Mouse (Mus musculus): ENCODE results near the gene Aass. TPM values are rescaled to one million over a fixed set of nuclear protein-coding genes. Genes with fewer than 3 reads are reported as not detected.
"Not testable (repeated sequence)": the region's sequence is repeated elsewhere in the genome, so short reads cannot be mapped to it uniquely, and the experiment has no call there.

The Aass gene
- polyA plus RNA-seq (2011; ENCODE audit: insufficient read length, low read depth, missing spikeins): 1.4 and 4.3 TPM in 2 replicates

DNA sequence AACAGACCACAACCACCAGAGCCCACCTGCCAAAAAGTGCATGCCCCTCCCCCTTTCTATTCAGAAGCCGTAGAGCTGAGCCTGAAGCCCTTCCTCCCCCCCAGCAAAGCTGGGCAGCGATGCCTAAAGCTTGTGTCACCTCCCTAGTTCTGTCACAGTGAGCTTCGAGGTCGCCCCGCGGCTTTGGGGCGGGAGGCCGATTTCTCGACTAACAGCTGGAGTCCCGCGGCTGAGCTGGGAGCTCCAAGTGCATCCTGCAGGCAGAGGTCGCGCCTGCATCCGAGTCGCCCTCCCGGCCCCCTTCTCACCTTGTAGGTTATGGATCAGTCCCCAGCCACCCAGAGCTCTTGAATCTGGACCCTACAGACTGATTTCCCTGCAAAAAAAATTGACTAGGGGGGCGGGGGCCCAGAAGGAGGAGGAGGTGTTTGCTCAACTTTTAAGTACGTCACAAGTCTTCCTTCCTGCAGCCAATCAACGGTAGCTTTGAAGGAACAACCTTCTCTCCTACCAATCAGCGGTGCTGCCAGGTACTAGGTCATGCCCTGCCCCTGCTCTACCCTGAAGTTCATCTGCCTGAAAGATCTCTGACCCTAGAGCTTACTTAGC, at the start of gene Aass:
TSS of gene Aass (minus strand) at position 414 of the 609 bp plus-strand sequence.
- TF ChIP-seq POLR2A (IDR thresholded peaks at IDR 0.05; ENCODE audit: low read depth, low read length): no peak
- no peak for TF ChIP-seq CTCF (IDR thresholded peaks at IDR 0.05; ENCODE audit: borderline replicate concordance, insufficient read depth, low read length)
- peaks cover 3% of the 10 kb centered on the region; the same call in 1 of the 2 replicates for H3K4me1 ChIP-seq (ENCODE audit: control insufficient read depth, insufficient read depth, low read length)
- no peak within 1 kb of the TSS for H3K27ac ChIP-seq (ENCODE audit: insufficient read depth, low read length)
- peak within 1 kb of the TSS; percentile 30 for H3K4me3 ChIP-seq (ENCODE audit: insufficient read depth, low read length)

- Histone ChIP-seq H3K27ac (ENCODE audit: insufficient read depth, low read length) (no peak overlapping the region), H3K4me1 (ENCODE audit: control insufficient read depth, insufficient read depth, low read length) (no peaks in the 10 kb centered on the region), H3K4me3 (ENCODE audit: insufficient read depth, low read length) (no peak overlapping the region)
- no peak for TF ChIP-seq CTCF (IDR thresholded peaks at IDR 0.05; ENCODE audit: borderline replicate concordance, insufficient read depth, low read length)
- TF ChIP-seq POLR2A (IDR thresholded peaks at IDR 0.05; ENCODE audit: low read depth, low read length): no peak
Observed at GRCm38 (mm10) chr6:23180096-23180495, 47.3 kb upstream of the Aass start.

- H3K4me3 ChIP-seq (ENCODE audit: insufficient read depth, low read length); H3K4me1 ChIP-seq (ENCODE audit: control insufficient read depth, insufficient read depth, low read length); H3K27ac ChIP-seq (ENCODE audit: insufficient read depth, low read length): not testable (repeated sequence)
Observed at GRCm38 (mm10) chr6:23163824-23164223, 31.0 kb upstream of the Aass start.

DNA sequence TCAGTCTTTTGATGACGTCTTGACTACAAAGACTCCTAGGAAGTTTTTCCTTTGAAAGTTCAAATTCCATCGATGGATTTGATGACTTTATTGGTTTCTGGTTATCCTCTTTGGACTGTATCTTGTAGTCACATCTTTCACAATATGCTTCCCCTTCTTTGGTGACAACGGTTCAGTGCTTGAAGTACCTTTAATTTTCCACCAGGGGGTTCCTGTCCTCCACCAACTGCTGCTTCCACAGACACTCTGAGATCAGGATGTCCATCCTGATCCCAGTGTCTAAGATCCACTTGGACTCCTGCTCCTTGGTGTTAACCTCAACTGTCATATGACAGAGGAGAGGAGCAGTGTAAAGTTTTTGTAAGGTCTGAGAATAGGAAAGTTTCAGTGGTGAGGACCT, 23.6 kb upstream of the Aass start:
- not testable (repeated sequence) for H3K4me3 ChIP-seq (ENCODE audit: insufficient read depth, low read length); H3K4me1 ChIP-seq (ENCODE audit: control insufficient read depth, insufficient read depth, low read length); H3K27ac ChIP-seq (ENCODE audit: insufficient read depth, low read length)

DNA sequence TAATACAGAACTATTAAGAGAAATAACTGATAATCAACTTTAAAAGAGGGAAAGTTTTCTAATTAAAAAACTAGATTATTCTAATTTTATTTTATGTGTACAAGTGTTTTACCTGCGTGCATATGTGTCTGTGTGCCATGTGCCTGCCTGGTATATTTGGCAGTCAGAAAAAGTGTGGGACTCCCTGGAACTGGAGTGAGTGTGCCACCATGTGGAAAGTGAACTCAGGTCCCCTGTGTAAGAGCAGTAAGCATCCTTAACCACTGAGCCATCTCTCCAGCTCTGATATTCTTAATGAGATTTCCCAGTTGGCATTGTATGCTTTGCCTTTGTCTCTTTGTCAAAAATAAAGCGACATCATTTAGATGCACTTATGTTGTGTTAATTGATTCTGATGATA, 20.3 kb upstream of the Aass start:
- TF ChIP-seq POLR2A (IDR thresholded peaks at IDR 0.05; ENCODE audit: low read depth, low read length): no peak
- TF ChIP-seq CTCF (IDR thresholded peaks at IDR 0.05; ENCODE audit: borderline replicate concordance, insufficient read depth, low read length): no peak
- no peak overlapping the region for H3K4me3 ChIP-seq (ENCODE audit: insufficient read depth, low read length)
- no peaks in the 10 kb centered on the region for H3K4me1 ChIP-seq (ENCODE audit: control insufficient read depth, insufficient read depth, low read length)
- no peak overlapping the region for H3K27ac ChIP-seq (ENCODE audit: insufficient read depth, low read length)

- TF ChIP-seq CTCF (IDR thresholded peaks at IDR 0.05; ENCODE audit: borderline replicate concordance, insufficient read depth, low read length): no peak
- no peak for TF ChIP-seq POLR2A (IDR thresholded peaks at IDR 0.05; ENCODE audit: low read depth, low read length)
- Histone ChIP-seq H3K4me3 (ENCODE audit: insufficient read depth, low read length) (no peak overlapping the region), H3K27ac (ENCODE audit: insufficient read depth, low read length) (no peak overlapping the region), H3K4me1 (ENCODE audit: control insufficient read depth, insufficient read depth, low read length) (no peaks in the 10 kb centered on the region)
Observed at GRCm38 (mm10) chr6:23147221-23147620, 14.4 kb upstream of the Aass start.

GRCm38 (mm10) chr6:23143980-23144379, 11.2 kb upstream of the Aass start:
- no peak overlapping the region for H3K27ac ChIP-seq (ENCODE audit: insufficient read depth, low read length)
- H3K4me3 ChIP-seq (ENCODE audit: insufficient read depth, low read length): no peak overlapping the region
- TF ChIP-seq CTCF (IDR thresholded peaks at IDR 0.05; ENCODE audit: borderline replicate concordance, insufficient read depth, low read length) (no peak), POLR2A (IDR thresholded peaks at IDR 0.05; ENCODE audit: low read depth, low read length) (no peak)
- no peaks in the 10 kb centered on the region for H3K4me1 ChIP-seq (ENCODE audit: control insufficient read depth, insufficient read depth, low read length)

DNA sequence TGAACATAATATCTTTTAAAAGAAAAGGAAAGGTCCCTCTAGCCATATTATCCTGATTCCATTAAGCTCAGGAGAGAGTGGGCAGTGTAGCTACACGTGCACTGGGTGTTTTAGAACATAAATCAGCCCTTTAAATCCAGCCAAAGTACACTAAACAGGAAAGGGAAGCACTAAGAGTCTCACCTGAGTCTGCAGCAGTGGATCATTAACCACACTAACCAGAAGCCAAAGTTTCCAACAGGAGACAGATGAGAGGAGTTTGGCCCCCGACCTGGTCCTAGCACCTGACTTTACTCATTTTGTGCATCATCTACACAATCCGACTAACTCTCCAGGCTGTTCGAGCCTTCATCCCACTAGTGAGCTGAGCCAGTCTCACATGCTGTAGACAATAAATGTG, 1.8 kb downstream of the Aass start:
- TF ChIP-seq CTCF (IDR thresholded peaks at IDR 0.05; ENCODE audit: borderline replicate concordance, insufficient read depth, low read length) (no peak), POLR2A (IDR thresholded peaks at IDR 0.05; ENCODE audit: low read depth, low read length) (no peak)
- Histone ChIP-seq H3K4me3 (ENCODE audit: insufficient read depth, low read length) (no peak overlapping the region), H3K27ac (ENCODE audit: insufficient read depth, low read length) (no peak overlapping the region), H3K4me1 (ENCODE audit: control insufficient read depth, insufficient read depth, low read length) (peaks cover 3% of the 10 kb centered on the region; the same call in 1 of the 2 replicates)

DNA sequence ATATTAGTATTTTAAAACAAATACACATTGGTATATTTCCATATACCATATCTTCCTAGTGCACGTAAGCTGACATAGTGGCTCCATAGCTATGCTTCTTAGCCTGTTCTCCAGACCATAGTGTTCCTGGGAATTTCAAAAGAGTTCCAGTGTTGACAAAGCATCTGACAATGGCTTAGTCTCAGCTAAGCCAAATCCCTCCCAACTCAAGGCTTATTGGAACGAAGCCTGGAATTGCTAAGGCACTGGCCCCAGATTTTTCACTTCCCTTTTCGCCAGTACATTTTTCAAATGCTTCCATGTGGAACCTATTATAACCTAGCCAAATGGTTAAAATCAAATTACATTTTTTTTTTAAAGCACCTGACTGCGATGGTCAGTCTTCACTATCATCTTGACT, 3.6 kb downstream of the Aass start:
- TF ChIP-seq CTCF (IDR thresholded peaks at IDR 0.05; ENCODE audit: borderline replicate concordance, insufficient read depth, low read length) (no peak), POLR2A (IDR thresholded peaks at IDR 0.05; ENCODE audit: low read depth, low read length) (no peak)
- H3K27ac ChIP-seq (ENCODE audit: insufficient read depth, low read length): no peak overlapping the region
- no peak overlapping the region for H3K4me3 ChIP-seq (ENCODE audit: insufficient read depth, low read length)

DNA sequence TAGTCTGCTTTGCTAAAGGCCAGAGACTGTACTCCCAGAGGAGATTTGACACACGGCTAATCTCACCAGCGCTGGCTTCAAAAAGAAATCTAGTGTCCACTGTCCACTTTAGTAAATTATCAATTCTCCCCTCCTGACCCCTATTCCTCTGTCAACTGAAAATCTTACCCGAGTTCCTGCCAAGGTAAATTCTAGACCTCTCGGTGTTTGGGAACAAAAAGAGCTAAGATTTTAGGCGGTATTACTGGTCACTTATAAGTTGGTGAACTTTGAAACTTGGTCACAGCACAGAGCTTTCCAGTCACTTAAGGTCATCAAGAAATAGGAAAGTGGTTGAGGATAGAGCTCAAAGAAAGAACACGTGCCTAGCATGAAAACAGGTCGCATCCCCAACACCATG, 6.1 kb downstream of the Aass start:
- H3K27ac ChIP-seq (ENCODE audit: insufficient read depth, low read length): no peak overlapping the region
- no peak for TF ChIP-seq POLR2A (IDR thresholded peaks at IDR 0.05; ENCODE audit: low read depth, low read length)
- no peak for TF ChIP-seq CTCF (IDR thresholded peaks at IDR 0.05; ENCODE audit: borderline replicate concordance, insufficient read depth, low read length)
- peaks cover 3% of the 10 kb centered on the region; the same call in 1 of the 2 replicates for H3K4me1 ChIP-seq (ENCODE audit: control insufficient read depth, insufficient read depth, low read length)
- no peak overlapping the region for H3K4me3 ChIP-seq (ENCODE audit: insufficient read depth, low read length)

More for the DNA sequence above, 3.6 kb downstream of the Aass start:
- peaks cover 3% of the 10 kb centered on the region; the same call in 1 of the 2 replicates for H3K4me1 ChIP-seq (ENCODE audit: control insufficient read depth, insufficient read depth, low read length)

DNA sequence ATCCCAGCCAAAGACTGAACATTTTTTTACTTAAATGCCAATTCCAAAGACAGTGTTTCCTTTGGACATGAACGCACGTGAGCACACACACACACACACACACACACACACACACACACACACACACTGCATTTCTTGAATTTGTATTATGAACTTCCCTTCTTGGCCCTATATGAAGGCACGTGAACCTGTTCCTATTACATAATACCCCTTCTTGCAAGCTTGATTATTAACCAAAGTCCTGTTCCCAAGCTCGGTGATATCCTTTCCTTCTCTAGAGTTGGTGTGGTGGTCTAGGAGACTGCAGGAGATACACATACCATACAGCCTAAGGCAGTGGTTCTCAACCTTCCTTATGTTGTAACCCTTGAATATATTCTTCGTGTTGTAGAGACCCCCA, 7.0 kb downstream of the Aass start:
- Histone ChIP-seq H3K27ac (ENCODE audit: insufficient read depth, low read length) (no peak overlapping the region), H3K4me3 (ENCODE audit: insufficient read depth, low read length) (no peak overlapping the region), H3K4me1 (ENCODE audit: control insufficient read depth, insufficient read depth, low read length) (peaks cover 3% of the 10 kb centered on the region; the same call in 1 of the 2 replicates)
- TF ChIP-seq POLR2A (IDR thresholded peaks at IDR 0.05; ENCODE audit: low read depth, low read length) (no peak), CTCF (IDR thresholded peaks at IDR 0.05; ENCODE audit: borderline replicate concordance, insufficient read depth, low read length) (no peak)

Data from embryonic fibroblast, embryonic 13.5 days (primary cell).